Mouse (Mus musculus) stomach, postnatal 0 days (tissue): ENCODE measurements around the gene Lgi1.

ENCODE experiments used
- CTCF ChIP-seq: IDR thresholded peaks from 2 replicates; pipeline ENCODE4 v1.5.1; 2016; ENCODE audit warnings: antibody characterized with exemption, low read depth, mild to moderate bottlenecking, moderate library complexity
- EP300 ChIP-seq: optimal IDR thresholded peaks from 2 replicates; pipeline ENCODE3; 2016; ENCODE audit warnings: antibody characterized with exemption

GRCm38 (mm10) chr19:38325029-38325398 is 60.7 kb downstream of the Lgi1 start:
- TF ChIP-seq CTCF (no peak), EP300 (no peak)
